Mouse (Mus musculus) CD4-positive, CD25-positive, alpha-beta regulatory T cell, adult 2 months (primary cell): ENCODE results near the gene Gm26938.

Experiments used
- DNase-seq: peaks from one replicate; pipeline ENCODE4 v3.0.0-alpha.2; 2012; ENCODE audit warnings: low read depth, low spot score

Gm26938 gene

DNA sequence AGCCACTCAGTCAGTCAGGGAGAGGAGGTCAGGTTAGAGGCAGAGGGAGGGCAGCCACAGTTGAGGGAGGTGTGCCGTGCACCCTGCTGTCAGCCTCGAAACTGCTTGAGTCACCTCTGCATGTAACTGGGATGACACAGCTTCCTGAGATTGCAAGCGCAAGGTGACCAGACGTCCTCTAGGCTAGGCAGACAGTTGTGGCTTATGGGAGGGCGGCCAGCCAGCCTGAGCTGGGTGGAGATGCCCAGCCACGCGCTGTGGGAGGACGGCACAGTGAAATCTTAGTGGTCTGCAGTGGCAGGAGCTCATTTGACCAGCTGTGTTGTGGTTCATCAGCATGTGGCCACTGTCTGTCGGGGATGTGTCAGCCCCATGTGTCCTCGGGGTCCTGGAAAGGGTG is 31.3 kb downstream of the Gm26938 start:
- DNase-seq: peak; percentile 41

DNA sequence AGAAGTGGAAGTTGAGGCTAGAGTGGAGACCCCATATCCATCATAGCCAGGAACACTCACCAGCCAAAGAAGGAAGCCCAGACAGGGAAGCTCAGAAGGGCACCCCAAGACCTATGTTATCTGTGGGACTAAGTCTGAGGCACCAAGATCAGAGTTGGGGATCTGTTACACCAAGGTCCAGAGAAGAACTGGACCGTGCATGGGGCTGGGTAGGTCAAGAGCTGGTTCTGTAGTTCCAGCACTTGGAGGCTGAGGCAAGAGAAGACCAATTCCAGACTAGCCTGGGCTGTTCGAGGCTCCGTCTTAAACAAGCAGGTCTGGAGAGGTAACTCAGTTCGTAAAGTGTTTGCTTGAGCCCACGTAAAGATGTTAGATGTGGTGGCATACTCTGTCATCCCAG is 32.1 kb downstream of the Gm26938 start:
- DNase-seq: no peak

DNA sequence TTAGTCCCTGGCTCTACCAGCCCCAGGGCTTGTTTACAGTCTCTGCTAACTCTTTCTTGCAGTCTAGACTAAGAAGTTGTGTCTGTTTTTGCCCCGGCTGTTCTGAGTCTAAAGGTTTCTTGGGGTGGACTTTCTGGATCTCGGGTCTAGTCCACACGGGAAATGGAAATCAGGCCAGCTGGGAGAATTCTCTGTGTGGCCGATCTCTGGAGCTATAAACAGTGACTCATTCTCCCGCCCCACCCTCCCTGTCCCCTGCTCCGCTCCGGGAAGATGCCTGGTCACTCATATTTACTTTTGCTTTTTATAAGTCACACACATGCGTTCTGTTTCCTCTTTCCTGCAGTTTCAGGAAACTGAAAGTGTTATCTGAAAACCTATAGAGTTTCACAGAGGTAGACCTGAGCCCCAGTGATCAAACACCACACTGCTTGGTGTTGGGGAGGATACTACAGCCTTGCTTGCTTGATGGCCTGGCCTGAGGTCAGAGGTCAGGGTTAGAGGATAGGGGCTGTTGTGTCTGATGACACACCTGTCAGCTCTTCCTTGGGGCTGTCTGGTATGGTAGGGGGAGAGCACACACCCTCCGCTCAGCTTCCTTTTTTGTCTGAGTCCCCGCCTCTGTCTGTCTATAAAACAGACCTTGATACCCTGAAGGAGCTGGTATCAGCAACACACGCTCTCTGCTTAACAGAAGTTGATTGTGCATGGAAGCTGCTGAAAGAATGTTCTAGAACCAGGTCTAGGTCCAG is 32.7 kb downstream of the Gm26938 start:
- peak; percentile 41 for DNase-seq

DNA sequence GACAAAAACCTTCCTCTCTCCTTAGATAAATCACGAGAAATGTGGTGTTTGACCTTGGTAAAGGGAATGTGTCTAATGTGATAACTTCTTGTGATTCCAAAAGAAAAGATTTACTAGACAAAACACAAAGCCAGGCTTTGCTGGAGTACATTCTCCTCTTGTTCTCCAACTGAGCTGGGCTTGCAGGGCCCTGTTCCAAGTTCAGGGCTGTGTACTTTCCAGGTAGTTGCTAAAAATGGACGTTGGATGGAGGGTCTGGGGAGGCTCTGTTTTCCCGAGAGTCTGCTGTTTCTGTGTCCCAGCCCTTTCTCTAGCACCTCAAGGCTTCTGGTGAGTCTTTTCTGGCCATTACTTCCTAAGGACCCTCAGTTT is 33.3 kb downstream of the Gm26938 start:
- DNase-seq: no peak

DNA sequence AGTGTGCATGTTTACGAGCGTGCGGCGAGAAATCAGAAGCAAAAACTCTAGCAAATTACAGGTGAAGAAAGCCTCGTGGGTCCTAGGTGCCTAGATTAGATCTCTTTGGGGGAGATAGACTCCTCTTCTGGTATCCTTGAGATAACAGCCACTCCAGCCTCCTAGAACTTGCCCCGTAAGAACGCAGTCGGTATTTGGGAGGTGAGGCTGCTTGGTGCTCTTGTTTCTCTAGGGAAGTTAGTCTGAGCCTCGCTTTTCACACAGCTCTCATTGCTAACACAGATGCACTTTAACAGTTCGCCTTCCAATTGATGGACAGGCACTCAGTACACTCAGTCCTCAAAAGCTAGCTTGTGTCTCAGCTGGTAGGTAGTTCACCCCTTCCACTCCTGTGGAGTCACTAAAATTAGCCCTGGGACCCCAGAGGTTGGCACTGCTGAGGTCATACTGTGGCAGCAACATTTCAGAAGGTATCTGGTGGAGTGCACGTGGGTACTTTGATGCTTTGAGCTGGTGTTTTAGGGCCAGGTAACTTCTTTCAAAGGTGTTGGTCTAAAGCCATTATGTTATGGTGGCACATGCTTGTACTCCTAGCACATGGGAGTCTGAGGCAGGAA is 33.9 kb downstream of the Gm26938 start:
- no peak for DNase-seq

DNA sequence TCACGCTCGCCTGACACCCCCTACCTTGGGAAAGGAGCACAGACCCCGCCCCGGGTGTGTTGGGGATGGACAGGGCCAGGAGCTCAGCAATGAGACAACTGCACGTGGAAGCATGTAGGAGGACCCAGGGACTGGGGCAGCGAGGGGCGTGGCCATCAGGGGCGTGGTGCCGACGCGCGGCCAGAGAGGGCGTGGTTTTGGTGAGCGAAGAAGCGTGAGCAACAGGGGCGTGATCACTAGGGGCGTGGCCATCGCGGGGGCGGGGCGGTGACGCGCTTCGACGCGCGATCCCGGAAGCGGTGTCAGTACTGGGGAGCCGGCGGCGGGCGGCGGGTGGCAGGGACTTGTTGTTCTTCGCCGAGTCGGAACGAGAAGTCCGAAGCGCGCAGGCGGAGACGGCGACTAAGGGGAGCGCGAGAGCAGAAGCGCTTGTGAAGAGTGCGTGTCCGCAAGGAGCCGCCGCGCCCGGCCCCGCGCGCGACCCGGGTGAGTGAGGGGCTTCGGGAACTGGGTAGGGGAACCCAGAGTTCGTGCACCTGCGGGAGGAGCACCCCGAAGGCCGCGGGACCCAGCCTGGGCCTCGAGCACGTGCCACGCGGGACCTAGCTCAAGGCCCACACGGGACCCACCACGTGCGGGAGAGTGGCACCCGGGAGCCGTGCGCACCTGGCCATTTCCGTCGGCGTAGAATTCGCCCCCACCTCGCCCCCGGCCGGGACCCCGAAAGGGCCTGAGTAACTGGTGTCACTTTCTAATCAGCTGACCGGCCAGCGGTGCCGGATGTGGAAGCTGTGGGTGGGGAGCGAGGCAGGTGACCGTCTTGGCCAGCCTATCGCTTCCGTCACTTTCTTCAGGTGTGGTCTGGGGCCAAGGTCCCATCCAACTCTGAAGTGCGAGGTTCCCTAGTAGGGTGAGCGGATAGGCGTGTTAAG is 34.7 kb downstream of the Gm26938 start, which contains the start of gene Mafk:
Gene Mafk, plus strand, starts transcription at position 287 of the 932 bp plus-strand sequence.
- peak; percentile 100 for DNase-seq

DNA sequence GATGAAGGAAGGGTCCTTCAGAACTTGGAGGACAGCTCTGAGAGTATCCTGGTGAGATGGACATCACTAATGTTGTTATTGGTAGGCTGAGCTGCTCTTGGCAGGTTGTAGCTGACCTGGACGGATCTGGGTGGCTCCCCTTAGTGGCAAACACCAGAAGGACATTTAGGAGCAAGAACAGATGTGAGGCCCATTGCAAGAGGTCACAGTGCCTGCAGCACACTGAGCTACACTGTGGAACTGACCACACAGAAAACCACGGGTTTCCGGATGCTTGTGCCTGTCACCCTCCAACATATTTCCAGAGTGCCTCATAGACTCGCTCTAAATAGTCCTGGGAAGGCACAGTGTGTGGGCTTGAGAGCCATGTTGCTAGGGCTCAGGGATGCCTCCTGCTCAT is 36.7 kb downstream of the Gm26938 start:
- DNase-seq: no peak

DNA sequence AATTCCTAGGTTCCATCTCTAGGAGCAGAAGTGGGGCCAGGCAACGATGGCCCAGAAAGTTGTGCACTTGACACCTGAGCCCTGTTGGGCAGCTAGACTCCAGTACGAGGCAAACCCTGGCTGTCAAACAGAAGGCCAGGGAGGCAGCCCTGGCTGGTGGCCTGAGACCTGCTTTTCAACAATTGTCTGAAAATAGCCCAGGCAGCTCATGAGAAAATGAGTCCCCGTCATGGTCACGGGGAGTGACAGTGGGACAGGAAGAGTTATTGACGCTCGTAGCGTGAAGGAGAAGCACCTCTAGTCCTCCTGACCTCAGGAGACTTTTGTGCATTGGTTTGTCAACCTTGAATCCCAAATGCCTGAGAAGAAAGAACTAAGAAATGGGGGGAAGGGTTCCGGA is 44.8 kb downstream of the Gm26938 start:
- no peak for DNase-seq

DNA sequence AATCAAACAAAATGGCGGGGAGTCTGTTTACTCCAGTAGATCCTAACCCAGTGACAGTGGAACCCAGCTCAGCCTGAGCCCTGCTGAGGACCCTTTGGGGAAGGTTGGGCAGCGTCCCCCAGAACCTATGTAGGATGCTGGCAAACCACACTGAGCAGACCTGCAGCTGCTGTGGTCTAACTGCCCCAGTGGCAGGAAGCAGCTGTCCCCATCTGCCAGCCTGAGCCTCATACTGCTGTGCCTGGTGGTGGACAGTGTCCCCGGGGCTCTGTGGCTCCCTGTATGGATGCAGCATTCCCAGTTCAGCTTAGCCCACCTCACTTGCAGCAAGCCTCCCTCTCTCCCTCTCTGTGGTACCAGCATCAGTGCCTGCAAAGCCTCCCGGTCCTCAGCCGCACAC is 49.2 kb downstream of the Gm26938 start:
- DNase-seq: no peak

DNA sequence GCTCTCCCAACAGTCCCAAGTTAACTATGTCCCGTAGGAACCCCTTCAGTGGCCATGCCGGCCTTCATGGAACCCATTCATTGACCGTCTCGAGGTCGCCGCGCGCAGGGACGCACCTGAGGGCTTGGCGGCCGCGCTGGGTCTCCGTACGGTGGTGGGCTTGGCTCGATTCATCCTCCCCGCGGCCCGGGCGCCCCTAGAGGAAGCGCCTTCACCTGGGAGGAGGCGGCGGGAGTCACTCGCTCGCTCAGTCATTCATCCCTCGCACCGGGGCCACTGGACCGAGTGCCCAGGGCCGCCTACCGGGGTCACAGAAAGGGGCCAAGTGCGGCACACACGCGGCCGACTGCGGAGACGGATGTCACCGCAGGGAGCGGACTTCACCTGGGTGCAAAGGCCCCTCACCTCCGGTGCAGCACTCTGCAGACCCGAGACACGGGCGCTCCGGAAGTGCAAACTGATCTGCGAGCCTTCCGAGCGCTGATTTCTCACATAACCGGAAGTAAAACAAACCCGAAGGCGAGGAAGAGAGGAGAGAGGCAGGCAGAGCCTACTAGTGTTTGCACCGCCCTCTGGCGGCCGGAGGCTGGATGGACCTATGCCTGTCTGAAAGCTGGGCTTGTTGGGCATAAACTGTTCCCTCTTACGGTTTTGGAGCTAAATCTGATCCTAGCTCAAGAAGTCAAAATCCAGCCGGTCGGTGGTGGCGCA is 50.8 kb downstream of the Gm26938 start, which contains the start of gene Ints1:
Gene Ints1, minus strand, starts transcription at position 459 of the 711 bp plus-strand sequence.
- peak; percentile 97 for DNase-seq

DNA sequence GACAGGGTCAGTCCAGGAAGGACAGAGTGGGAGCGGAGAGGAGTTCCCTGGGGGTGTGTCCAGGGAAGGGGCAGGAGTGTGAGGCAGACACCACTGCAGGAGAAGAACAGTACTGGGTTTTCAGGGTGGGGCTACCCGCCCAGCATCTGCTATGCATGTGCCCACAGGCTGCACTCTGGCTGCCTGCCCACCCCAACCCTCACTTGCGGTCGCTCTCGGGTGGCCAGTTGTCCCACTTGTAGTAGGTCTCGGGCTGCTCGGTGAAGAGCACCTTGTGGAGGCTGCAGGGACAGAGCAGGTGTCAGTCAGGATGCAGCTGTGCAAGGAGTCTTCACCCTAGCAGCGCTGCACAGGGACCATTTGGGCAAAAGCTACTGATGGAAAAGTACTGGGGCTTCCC is 58.0 kb downstream of the Gm26938 start:
- DNase-seq: no peak

DNA sequence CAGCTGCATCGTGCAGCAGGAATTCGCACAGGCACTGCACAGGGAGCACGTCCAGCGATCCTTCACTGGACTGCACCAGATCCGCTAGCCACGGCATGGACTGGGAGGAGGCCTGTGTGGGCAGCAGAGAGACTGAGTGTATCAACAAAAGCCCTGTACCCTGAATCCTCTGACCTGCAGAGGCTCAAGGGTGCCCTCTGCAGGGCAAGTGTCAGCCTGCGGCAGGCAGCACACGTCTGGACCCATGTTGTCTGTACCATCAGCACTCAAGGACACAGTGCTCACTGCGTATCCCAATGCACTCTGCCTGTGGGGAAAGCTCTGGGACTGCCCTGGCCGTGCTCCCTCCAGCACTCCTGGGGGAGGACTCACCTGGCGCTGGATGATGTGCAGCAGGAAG is 61.9 kb downstream of the Gm26938 start:
- DNase-seq: peak; percentile 51

DNA sequence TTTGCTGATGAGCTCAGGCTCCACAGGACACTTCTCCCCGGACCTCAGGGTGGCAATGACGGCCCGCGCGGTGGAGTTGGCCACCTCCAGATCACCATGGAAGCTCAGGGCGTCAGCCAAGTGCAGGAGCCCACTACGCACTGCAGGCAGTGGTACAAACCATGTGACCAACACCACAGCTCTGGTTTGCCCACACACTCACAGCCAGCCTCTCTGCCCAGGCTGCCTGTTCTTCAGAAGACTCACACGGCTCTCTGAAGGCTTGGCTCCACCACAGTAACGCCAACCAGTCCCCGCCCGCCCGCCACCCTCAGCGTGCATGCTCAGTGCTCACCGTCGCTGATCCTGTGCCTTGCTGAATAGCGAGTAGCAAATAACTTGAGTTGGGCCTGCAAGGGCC is 68.1 kb downstream of the Gm26938 start:
- DNase-seq: no peak
